Mouse (Mus musculus) myocyte (in vitro differentiated cells): ENCODE results near the gene Lin28b.

Experiments
- MYOD1 ChIP-seq, 3 experiments: IDR thresholded peaks; one replicate each; pipeline ENCODE4 v1.6.1; 2011; ENCODE audit warnings: control low read depth in 2 of 3, low read depth in 2 of 3, mild to moderate bottlenecking in 2 of 3, moderate library complexity in 1 of 3; ENCODE audit not compliant: insufficient read length in 2 of 3, control insufficient read depth in 1 of 3
- MYOG ChIP-seq, 3 experiments: IDR thresholded peaks; one replicate each; pipeline ENCODE4 v1.6.1; 2011; ENCODE audit warnings: control low read depth in 2 of 3, low read depth in 2 of 3, mild to moderate bottlenecking in 2 of 3; ENCODE audit not compliant: insufficient read length in 2 of 3, control insufficient read depth in 1 of 3, insufficient read depth in 1 of 3
- POLR2A ChIP-seq: IDR thresholded peaks from one replicate; pipeline ENCODE4 v1.6.1; 2011; ENCODE audit warnings: low read depth, mild to moderate bottlenecking, control low read depth, moderate library complexity; ENCODE audit not compliant: insufficient read length
- TCF12 ChIP-seq: IDR thresholded peaks from one replicate; pipeline ENCODE4 v1.6.1; 2011; ENCODE audit warnings: mild to moderate bottlenecking, control low read depth; ENCODE audit not compliant: poor library complexity, insufficient read depth, severe bottlenecking
- USF1 ChIP-seq: IDR thresholded peaks from one replicate; pipeline ENCODE4 v1.6.1; 2011; ENCODE audit warnings: low read depth, mild to moderate bottlenecking, control low read depth, moderate library complexity

GRCm38 (mm10) chr10:45356091-45356490 is 130.1 kb downstream of the Lin28b start:
- TF ChIP-seq POLR2A = no peak
- peak in 1 of 3 experiments; percentile 32 for TF ChIP-seq MYOD1 (IDR thresholded peaks at IDR 0.05; ENCODE audit: control insufficient read depth in 1 of 3, insufficient read length in 2 of 3, low read depth in 2 of 3)
- TF ChIP-seq MYOG (IDR thresholded peaks at IDR 0.05; ENCODE audit: control insufficient read depth in 1 of 3, insufficient read depth in 1 of 3, insufficient read length in 2 of 3, low read depth in 2 of 3) = no peak
- no peak for TF ChIP-seq USF1
- no peak for TF ChIP-seq TCF12
